Mouse (Mus musculus) hindbrain, embryonic 11.5 days (tissue): ENCODE measurements around the gene Gm45713. TPM values are rescaled to one million over a fixed set of nuclear protein-coding genes. Genes with fewer than 3 reads are reported as not detected.

Experiments used
- ATAC-seq: fragments of 200-750 bp; cut with Nextera tagmentation; 2 replicates; pipeline ENCODE4 v1.8.0; 2017; ENCODE audit warnings: mild to moderate bottlenecking, moderate TSS enrichment, moderate library complexity; ENCODE audit not compliant: low FRiP score
- DNase-seq: peaks from one replicate; pipeline ENCODE4 v3.0.0-alpha.2; 2015; ENCODE audit warnings: low spot score
- H3K27ac ChIP-seq: fragments of 300-500 bp; sonication (generic); 2 replicates; pipeline ENCODE4 v1.5.1; 2014; ENCODE audit warnings: mild to moderate bottlenecking, low read depth, low read length
- H3K27me3 ChIP-seq: fragments of 300-500 bp; sonication (generic); 2 replicates; pipeline ENCODE4 v1.6.1; 2014; ENCODE audit warnings: mild to moderate bottlenecking, low read length, moderate library complexity, mixed read lengths; ENCODE audit not compliant: control insufficient read depth, insufficient read depth
- H3K36me3 ChIP-seq: fragments of 300-500 bp; sonication (generic); 2 replicates; pipeline ENCODE4 v1.6.1; 2014; ENCODE audit warnings: mild to moderate bottlenecking, low read length, moderate library complexity, mixed read lengths; ENCODE audit not compliant: control insufficient read depth, insufficient read depth
- H3K4me1 ChIP-seq: fragments of 300-500 bp; sonication (generic); replicated peaks from 2 replicates; pipeline ENCODE4 v1.6.1; 2014; ENCODE audit warnings: low read length, mixed read lengths; ENCODE audit not compliant: control insufficient read depth, insufficient read depth
- H3K4me2 ChIP-seq: fragments of 300-500 bp; sonication (generic); replicated peaks from 2 replicates; pipeline ENCODE4 v1.6.1; 2014; ENCODE audit warnings: mild to moderate bottlenecking, low read depth, low read length
- H3K4me3 ChIP-seq: fragments of 300-500 bp; sonication (generic); 2 replicates; pipeline ENCODE4 v1.5.1; 2014; ENCODE audit warnings: low read depth, low read length
- H3K9ac ChIP-seq: fragments of 300-500 bp; sonication (generic); 2 replicates; pipeline ENCODE4 v1.6.1; 2014; ENCODE audit warnings: low read depth, low read length
- H3K9me3 ChIP-seq: fragments of 300-500 bp; sonication (generic); 2 replicates; pipeline ENCODE4 v1.6.1; 2016; ENCODE audit warnings: low read length; ENCODE audit not compliant: control insufficient read depth
- WGBS: fragments of 180-500 bp; shearing (Covaris S2); extraction: QIAGEN DNeasy Blood & Tissue Kit; methylation state at CpG from one replicate; pipeline ENCODE4 v1.1.7; 2014; 5-methylcytosine and 5-hydroxymethylcytosine counted together
- polyA plus RNA-seq: library from polyadenylated mRNA; unstranded; fragments of >200 nt; fragmentation: Nextera tagmentation; extraction: Ambion mirVana; gene quantifications from 2 replicates; pipeline ENCODE4 v1.2.1, GENCODE M21; 2014

Gm45713 gene
- polyA plus RNA-seq, 1 experiment from 2014 or later, result not detected

DNA sequence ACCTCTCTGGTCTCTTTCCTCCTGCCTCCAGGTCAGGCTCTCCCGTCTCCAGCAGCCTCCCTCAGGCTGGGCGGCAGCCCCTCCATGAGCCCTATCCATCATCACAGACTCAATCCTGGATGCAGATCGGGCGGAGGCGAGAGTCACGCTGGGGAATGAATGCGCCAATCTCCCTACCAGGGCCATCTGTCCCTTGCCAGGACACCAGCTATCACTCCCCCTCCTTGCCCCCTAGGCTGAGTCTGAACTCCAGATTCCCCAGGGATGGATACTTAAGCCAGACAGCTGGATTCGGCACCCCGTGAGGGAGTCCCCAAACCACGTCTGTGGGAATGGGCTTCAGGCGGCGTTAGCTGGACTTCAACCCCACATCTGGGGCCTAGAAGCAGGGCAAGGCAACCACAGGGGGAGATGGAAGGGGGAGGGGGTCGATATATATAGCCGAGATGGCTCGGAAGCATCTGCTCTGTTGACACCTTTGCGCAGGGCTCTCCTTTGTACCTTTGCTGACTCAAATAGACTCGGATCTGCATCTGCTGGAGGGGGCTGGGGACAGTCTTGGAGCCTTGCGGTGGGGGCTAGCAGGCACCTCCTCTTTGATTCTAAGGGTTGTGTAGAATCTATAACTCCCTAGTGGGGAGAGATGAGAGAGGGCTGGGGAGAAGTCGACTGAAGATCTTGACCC lies 31.9 kb upstream of the Gm45713 start:
- Histone ChIP-seq H3K9ac (no peak overlapping the region), H3K4me1 (peaks cover 6% of the 10 kb centered on the region), H3K4me2 (peak overlapping the region; percentile 7; the same call in 1 of the 2 replicates), H3K27ac (peak overlapping the region; percentile 45; the same call in 1 of the 2 replicates), H3K27me3 (peaks cover 74% of the 10 kb centered on the region), H3K36me3 (no peaks in the 10 kb centered on the region), H3K9me3 (peaks cover 13% of the 10 kb centered on the region), H3K4me3 (no peak overlapping the region)
- WGBS, result 2% methylated on average over 19 of the region's 19 CpGs
- DNase-seq (peak; percentile 51), ATAC-seq (peak; percentile 31; the same call in 1 of the 2 replicates)

DNA sequence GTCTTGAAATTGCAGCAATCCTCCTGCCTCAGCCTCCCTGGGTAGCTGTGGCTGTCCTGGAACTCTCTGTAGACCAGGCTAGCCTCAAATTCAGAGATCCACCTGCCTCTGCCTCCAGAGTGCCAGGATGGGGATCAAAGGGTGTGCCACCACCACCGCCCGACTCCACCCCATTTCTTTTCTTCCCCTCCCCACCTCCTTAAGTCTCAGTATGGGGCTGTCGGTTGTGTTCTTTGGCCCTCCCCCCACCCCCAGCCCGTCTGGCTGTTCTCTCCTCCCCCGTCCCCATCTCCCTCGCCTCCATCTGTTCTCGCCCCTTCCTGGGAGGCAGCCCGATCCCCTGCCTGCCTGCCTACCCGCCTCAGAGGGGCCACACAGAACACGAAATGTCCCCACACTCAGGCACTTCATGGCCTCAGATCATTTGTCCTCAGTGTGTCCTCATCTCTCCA lies 30.9 kb upstream of the Gm45713 start:
- Histone ChIP-seq H3K27ac (no peak overlapping the region), H3K9ac (no peak overlapping the region), H3K27me3 (peaks cover 78% of the 10 kb centered on the region), H3K9me3 (peaks cover 11% of the 10 kb centered on the region), H3K4me2 (no peak overlapping the region), H3K36me3 (no peaks in the 10 kb centered on the region), H3K4me1 (peaks cover 11% of the 10 kb centered on the region), H3K4me3 (no peak overlapping the region)
- 22% methylated on average over 10 of the region's 10 CpGs for WGBS
- DNase-seq, result no peak
- ATAC-seq, result no peak

DNA sequence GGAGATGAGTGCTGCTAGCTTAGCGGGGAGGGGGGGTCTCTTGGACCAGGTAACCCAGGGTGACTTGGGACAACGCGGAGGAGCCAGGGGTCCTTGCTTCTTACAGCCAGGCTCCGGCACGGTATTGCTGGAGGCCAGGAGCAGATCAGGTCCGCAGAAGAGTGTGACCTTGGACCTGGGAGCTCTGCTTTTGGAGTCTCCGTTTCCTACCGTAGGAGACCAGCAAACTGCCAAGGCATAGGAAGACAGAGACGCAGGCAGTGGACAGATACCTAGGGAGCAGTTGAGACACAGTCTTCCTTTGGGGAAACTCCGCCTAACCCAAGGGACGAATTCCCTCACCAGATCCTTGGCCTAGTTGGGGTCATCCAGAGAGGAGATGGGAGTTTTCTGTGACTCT lies 29.7 kb upstream of the Gm45713 start:
- DNase-seq (no peak), ATAC-seq (no peak)
- WGBS, result 53% methylated on average over 11 of the region's 11 CpGs
- no peak overlapping the region for H3K4me2 ChIP-seq
- no peak overlapping the region for H3K27ac ChIP-seq
- peaks cover 72% of the 10 kb centered on the region for H3K27me3 ChIP-seq
- H3K36me3 ChIP-seq, result no peaks in the 10 kb centered on the region
- H3K9ac ChIP-seq, result no peak overlapping the region
- H3K4me1 ChIP-seq, result peaks cover 11% of the 10 kb centered on the region
- peaks cover 11% of the 10 kb centered on the region for H3K9me3 ChIP-seq
- no peak overlapping the region for H3K4me3 ChIP-seq

DNA sequence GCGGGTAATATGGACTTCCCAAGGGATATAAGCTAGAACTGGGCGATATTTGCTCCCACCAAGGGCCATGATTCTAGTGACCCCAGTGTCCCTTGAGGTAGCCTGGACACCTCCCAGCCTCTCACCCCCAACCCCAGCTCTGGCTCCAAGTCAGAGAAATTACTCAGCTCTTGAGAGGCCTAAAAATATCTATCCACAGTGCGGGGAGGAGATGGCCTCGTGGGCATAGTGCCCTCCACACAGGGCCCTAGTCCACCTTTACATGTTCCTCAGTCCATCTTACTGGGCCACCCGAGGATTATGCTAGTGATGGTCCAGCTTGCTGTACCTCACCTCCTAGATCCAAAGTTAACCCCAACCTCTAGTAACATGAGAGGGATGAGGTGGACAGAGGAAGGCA lies 28.8 kb upstream of the Gm45713 start:
- DNase-seq (no peak), ATAC-seq (no peak)
- no peaks in the 10 kb centered on the region for H3K36me3 ChIP-seq
- H3K9ac ChIP-seq, result no peak overlapping the region
- H3K4me1 ChIP-seq, result peaks cover 11% of the 10 kb centered on the region
- H3K4me2 ChIP-seq, result no peak overlapping the region
- H3K4me3 ChIP-seq, result no peak overlapping the region
- peaks cover 7% of the 10 kb centered on the region for H3K9me3 ChIP-seq
- no peak overlapping the region for H3K27ac ChIP-seq
- 67% methylated on average over 5 of the region's 5 CpGs for WGBS
- H3K27me3 ChIP-seq, result peaks cover 72% of the 10 kb centered on the region

DNA sequence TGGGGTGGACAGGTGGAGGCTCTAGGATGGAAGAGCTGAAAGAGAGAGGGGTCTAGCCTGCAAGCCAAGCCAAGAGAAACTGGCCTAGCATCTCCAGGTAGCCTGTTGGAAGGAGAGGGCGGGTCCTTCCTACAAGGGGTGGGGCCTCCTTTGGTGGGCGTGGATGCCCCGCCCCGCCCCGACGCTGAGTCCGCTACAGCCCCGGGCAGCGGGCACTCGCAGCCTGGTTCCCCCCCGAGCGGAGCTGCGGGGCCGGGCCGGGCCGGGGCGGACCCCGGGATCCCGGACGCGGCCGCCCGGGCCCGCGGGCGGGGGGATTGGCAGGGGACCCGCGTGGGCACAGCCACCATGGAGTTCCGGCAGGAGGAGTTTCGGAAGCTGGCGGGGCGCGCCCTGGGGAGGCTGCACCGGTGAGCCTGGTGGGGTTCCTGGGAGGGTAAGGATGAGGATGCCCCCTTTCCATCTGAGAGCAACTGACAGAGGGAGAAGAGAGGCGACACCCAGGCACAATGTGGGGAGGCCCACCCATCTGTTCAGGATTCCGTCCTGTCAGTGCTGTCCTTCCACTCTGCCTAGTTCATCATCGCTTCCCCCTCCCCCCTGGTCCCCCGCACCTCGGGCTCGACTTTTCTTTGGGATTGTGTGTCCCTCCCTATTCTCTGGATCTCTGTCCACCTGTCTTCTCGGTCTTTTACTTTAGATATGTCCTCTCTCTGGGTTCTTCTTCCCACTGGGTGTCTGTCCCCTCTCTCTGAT lies 27.9 kb upstream of the Gm45713 start, which contains the start of gene Slc17a7:
Slc17a7 (plus strand) TSS at position 215 of the 756 bp plus-strand sequence.
- no peaks in the 10 kb centered on the region for H3K36me3 ChIP-seq
- H3K4me1 ChIP-seq, result peaks cover 11% of the 10 kb centered on the region
- peak within 1 kb of the TSS; percentile 34; the same call in 1 of the 2 replicates for H3K9ac ChIP-seq
- peak within 1 kb of the TSS; percentile 59 for H3K4me2 ChIP-seq
- DNase-seq (peak; percentile 44), ATAC-seq (no peak)
- 2% methylated on average over 39 of the region's 41 CpGs for WGBS
- H3K4me3 ChIP-seq, result peak within 1 kb of the TSS; percentile 34
- no peak within 1 kb of the TSS for H3K27ac ChIP-seq
- peaks cover 63% of the 10 kb centered on the region for H3K27me3 ChIP-seq
- no peaks in the 10 kb centered on the region for H3K9me3 ChIP-seq

DNA sequence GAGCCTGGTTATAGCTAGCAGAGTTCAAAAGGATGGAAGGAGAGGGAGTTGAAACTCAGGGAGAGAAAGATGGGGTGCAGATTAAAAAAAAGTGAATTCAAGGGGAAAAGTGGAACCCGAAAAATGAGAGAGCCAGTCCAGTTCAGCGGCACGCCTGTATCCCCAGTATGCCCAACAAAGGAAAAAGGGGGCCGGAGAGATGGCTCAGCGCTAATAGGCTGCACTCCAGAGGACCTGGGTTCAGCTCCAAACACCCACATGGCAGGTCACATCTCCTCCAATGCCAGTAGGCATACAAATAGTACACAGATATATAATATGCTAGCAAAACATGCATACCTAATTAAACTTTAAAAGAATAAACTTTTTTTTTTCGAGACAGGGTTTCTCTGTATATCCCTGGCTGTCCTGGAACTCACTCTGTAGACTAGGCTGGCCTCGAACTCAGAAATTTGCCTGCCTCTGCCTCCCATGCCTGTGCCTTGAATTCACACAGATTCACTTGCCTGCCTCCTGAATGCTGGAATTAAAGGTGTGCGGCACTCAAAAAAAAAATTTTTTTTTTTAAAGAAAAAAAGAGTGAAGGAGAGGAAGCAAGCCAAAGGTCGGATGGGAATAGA lies 27.1 kb upstream of the Gm45713 start:
- no peak overlapping the region for H3K4me3 ChIP-seq
- no peak for ATAC-seq
- 72% methylated on average over 9 of the region's 9 CpGs for WGBS

DNA sequence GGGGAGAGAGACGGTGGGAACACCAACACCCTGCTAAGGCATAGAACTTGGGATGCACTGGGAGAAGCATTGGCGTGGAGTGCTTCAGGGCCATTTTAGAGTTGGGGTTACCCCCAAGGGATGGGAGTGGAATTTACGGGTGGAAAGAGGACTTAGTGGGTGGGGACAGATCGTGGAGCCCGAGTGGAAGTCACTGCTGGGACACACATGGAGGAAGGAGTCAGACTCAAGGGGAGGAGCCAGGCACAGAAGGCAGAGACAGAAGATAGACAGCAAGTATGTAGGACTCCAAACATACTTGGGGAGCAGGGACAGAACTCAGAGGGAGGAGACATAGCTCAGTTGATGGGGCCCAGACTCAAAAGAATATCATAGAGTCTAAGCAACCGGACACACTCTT lies 26.5 kb upstream of the Gm45713 start:
- Histone ChIP-seq H3K27me3 (peaks cover 49% of the 10 kb centered on the region), H3K4me2 (peak overlapping the region; percentile 63), H3K4me1 (peaks cover 9% of the 10 kb centered on the region), H3K9me3 (no peaks in the 10 kb centered on the region), H3K36me3 (0 out of 2 replicates have a peak, but pooled peaks cover 2% of the 10 kb centered on the region), H3K4me3 (peak overlapping the region; percentile 26), H3K27ac (no peak overlapping the region), H3K9ac (no peak overlapping the region)
- peak; percentile 26 for DNase-seq
- peak; percentile 34; the same call in 1 of the 2 replicates for ATAC-seq
- 24% methylated on average over 6 of the region's 6 CpGs for WGBS

More for the DNA sequence above, 27.1 kb upstream of the Gm45713 start:
- Histone ChIP-seq H3K4me1 (peaks cover 10% of the 10 kb centered on the region), H3K27ac (no peak overlapping the region), H3K4me2 (no peak overlapping the region), H3K27me3 (peaks cover 55% of the 10 kb centered on the region), H3K9me3 (no peaks in the 10 kb centered on the region), H3K36me3 (0 out of 2 replicates have a peak, but pooled peaks cover 2% of the 10 kb centered on the region), H3K9ac (no peak overlapping the region)
- DNase-seq, result no peak

DNA sequence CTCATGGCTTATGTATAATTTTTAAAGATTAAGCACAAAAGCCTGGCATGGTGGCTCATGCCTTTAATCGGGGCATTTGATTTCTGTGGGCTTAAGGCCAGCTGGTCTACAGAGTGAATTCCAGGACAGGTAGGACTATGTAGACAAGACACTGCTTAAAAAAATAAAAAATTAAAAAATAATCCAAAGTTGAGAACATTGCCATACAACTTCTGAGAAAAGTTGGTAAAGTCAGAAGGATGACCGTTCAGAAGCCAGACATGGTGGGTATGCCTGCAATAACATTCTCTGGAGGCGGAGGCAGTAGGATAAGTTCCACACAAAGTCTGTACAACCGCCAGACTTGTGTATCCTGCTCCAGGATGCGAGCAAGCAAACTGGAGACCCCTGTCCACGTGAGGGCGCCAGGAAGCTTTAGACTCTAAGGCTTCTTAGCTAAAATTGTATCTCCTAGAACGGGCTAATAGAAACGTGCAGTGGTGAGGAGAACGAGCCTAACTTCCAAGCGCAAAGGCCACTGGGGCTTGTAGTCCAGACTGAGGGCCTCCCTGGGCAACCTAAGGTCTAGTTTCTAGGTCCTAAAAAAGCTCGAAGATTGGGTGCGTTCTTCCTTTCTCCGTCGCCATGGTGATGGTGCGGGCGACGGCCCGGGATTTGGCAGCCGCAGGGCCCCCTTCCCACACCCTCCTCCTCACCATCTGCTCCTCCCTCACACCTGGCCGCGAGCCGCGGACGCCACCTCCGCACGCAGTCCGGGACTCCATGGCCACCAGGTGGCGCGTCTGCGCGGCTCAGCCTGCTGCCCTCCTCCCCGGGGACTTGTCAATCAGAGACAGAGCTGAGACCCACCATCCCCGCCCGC lies 25.8 kb upstream of the Gm45713 start:
- peak overlapping the region; percentile 63 for H3K4me2 ChIP-seq
- no peaks in the 10 kb centered on the region for H3K9me3 ChIP-seq
- 0 out of 2 replicates have a peak, but pooled peaks cover 2% of the 10 kb centered on the region for H3K36me3 ChIP-seq
- no peak overlapping the region for H3K27ac ChIP-seq
- H3K4me3 ChIP-seq, result peak overlapping the region; percentile 26
- H3K27me3 ChIP-seq, result peaks cover 43% of the 10 kb centered on the region
- WGBS, result 5% methylated on average over 35 of the region's 35 CpGs
- ATAC-seq (peak; percentile 86), DNase-seq (peak; percentile 90)
- peaks cover 9% of the 10 kb centered on the region for H3K4me1 ChIP-seq
- H3K9ac ChIP-seq, result no peak overlapping the region
